Mouse (Mus musculus): ENCODE data around the gene Iglon5. TPM values are rescaled to one million over a fixed set of nuclear protein-coding genes. Genes with fewer than 3 reads are reported as not detected.

The Iglon5 gene
- 0.80 and 1.1 TPM in 2 replicates for polyA plus RNA-seq (2016; fragmentation: Nextera tagmentation; extraction: Ambion mirVana)

- H3K4me1 ChIP-seq, result peaks cover 25% of the 10 kb centered on the region
- peak within 1 kb of the TSS; percentile 92 for H3K27ac ChIP-seq
- peak within 1 kb of the TSS; percentile 79 for H3K4me3 ChIP-seq
- H3K27me3 ChIP-seq (ENCODE audit: poor library complexity, severe bottlenecking), result peaks cover 27% of the 10 kb centered on the region
- DNase-seq (ENCODE audit: extremely low spot score, low spot score), result peak; percentile 29
- 2% methylated on average over 26 of the region's 41 CpGs for WGBS
- no peaks in the 10 kb centered on the region for H3K36me3 ChIP-seq (replicated peaks)
- no peaks in the 10 kb centered on the region for H3K9me3 ChIP-seq
Observed at GRCm38 (mm10) chr7:43489631-43490125, at the start of gene Iglon5. Gene Iglon5 (minus strand): TSS chr7:43490075.

GRCm38 (mm10) chr7:43538524-43538923, 48.6 kb upstream of the Iglon5 start:
- Histone ChIP-seq H3K4me1 (no peaks in the 10 kb centered on the region), H3K27me3 (ENCODE audit: poor library complexity, severe bottlenecking) (no peaks in the 10 kb centered on the region), H3K27ac (no peak overlapping the region), H3K4me3 (no peak overlapping the region), H3K9me3 (no peaks in the 10 kb centered on the region; the same call in 1 of the 2 replicates), H3K36me3 (replicated peaks) (no peaks in the 10 kb centered on the region)
- no peak for DNase-seq (ENCODE audit: extremely low spot score, low spot score)
- 77% methylated on average over 4 of the region's 4 CpGs for WGBS

DNA sequence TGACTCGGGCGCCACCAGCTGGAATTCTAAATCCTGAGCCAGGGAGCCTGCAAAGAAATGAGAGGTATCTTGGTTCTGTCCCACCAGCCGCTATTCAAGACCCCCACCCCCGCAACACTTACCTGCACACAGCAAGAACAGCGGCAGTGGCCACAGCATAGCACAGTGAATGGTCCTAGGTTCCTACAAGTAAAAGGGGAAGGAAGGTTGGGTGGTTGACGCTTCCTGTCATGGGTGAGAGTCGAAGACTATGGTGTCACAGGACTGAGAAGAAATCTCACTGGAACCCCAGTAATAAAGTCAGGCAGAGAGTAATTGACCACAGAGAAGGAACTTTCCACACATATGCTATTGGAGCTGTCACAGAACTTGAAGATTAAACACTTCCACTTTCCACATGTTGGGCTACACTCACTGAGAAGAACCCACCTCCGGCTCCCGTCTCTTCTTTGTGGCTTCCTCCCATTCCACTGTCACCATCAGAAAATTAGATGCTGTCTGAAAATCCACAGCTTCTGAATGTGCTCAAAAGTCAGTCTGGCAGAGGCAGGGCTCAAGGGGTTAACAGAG, 43.1 kb upstream of the Iglon5 start:
- Histone ChIP-seq H3K4me1 (no peaks in the 10 kb centered on the region), H3K27ac (no peak overlapping the region), H3K36me3 (replicated peaks) (no peaks in the 10 kb centered on the region), H3K27me3 (ENCODE audit: poor library complexity, severe bottlenecking) (no peaks in the 10 kb centered on the region), H3K9me3 (no peaks in the 10 kb centered on the region; the same call in 1 of the 2 replicates), H3K4me3 (no peak overlapping the region)
- no peak for DNase-seq (ENCODE audit: extremely low spot score, low spot score)
- 91% methylated on average over 9 of the region's 9 CpGs for WGBS

- Histone ChIP-seq H3K4me3 (no peak overlapping the region), H3K4me1 (no peaks in the 10 kb centered on the region), H3K27me3 (ENCODE audit: poor library complexity, severe bottlenecking) (no peaks in the 10 kb centered on the region), H3K27ac (no peak overlapping the region), H3K9me3 (no peaks in the 10 kb centered on the region; the same call in 1 of the 2 replicates), H3K36me3 (replicated peaks) (no peaks in the 10 kb centered on the region)
- WGBS, result 85% methylated on average over 8 of the region's 8 CpGs
- DNase-seq (ENCODE audit: extremely low spot score, low spot score), result no peak
Observed at GRCm38 (mm10) chr7:43530216-43530785, 40.4 kb upstream of the Iglon5 start.

GRCm38 (mm10) chr7:43525313-43525712, 35.4 kb upstream of the Iglon5 start:
- Histone ChIP-seq H3K9me3 (no peaks in the 10 kb centered on the region), H3K4me3 (no peak overlapping the region), H3K36me3 (replicated peaks) (no peaks in the 10 kb centered on the region), H3K27me3 (ENCODE audit: poor library complexity, severe bottlenecking) (no peaks in the 10 kb centered on the region), H3K27ac (no peak overlapping the region), H3K4me1 (no peaks in the 10 kb centered on the region)
- 52% methylated on average over 3 of the region's 3 CpGs for WGBS
- DNase-seq (ENCODE audit: extremely low spot score, low spot score), result no peak

DNA sequence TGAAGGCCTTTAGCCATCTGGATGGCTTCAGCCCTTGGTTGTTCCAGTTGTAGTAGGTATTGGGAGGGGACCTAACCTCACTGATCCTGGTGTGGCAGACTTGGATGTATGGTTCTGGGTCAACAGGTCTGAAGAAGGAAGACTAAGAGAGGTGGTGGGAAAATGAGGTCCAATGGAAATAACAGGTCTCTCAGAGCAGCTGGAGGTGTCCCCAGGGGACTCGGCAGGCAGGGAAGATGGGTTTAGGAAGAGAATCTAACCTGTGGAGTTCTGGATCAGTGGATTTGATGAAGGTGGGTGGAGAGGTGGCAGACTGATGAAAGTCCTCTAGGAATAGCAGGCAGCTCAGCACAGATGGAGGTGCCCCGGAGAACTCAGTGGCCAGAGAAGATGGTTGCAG, 32.9 kb upstream of the Iglon5 start:
- H3K36me3 ChIP-seq (replicated peaks), result no peaks in the 10 kb centered on the region
- no peak overlapping the region for H3K4me3 ChIP-seq
- WGBS, result 91% methylated on average over 2 of the region's 2 CpGs
- no peaks in the 10 kb centered on the region for H3K9me3 ChIP-seq
- no peaks in the 10 kb centered on the region for H3K4me1 ChIP-seq
- no peaks in the 10 kb centered on the region for H3K27me3 ChIP-seq (ENCODE audit: poor library complexity, severe bottlenecking)
- H3K27ac ChIP-seq, result no peak overlapping the region
- DNase-seq (ENCODE audit: extremely low spot score, low spot score), result no peak

DNA sequence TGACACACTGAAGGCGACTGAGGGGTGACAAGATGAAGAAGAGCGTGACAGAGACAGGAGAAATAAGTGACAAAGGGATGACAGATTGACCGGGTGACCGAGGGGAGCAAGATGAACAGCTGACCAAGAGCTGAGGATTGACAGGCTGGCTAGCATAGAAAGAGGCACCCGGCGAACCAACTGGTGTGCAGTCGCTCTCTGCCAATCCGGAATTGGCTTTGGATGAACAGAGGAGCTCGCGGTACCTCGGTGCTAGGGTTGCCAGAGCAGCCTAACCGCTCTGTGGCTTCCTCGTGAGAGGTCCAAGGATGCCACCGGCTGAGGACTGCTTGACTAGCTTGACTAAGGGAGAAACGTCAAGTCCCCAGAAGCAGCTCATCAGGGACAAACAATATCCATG, 28.5 kb upstream of the Iglon5 start:
- WGBS, result 89% methylated on average over 15 of the region's 15 CpGs
- no peaks in the 10 kb centered on the region for H3K36me3 ChIP-seq (replicated peaks)
- DNase-seq (ENCODE audit: extremely low spot score, low spot score), result no peak
- no peak overlapping the region for H3K4me3 ChIP-seq
- no peaks in the 10 kb centered on the region for H3K9me3 ChIP-seq
- no peaks in the 10 kb centered on the region for H3K27me3 ChIP-seq (ENCODE audit: poor library complexity, severe bottlenecking)
- H3K27ac ChIP-seq, result no peak overlapping the region
- no peaks in the 10 kb centered on the region for H3K4me1 ChIP-seq

DNA sequence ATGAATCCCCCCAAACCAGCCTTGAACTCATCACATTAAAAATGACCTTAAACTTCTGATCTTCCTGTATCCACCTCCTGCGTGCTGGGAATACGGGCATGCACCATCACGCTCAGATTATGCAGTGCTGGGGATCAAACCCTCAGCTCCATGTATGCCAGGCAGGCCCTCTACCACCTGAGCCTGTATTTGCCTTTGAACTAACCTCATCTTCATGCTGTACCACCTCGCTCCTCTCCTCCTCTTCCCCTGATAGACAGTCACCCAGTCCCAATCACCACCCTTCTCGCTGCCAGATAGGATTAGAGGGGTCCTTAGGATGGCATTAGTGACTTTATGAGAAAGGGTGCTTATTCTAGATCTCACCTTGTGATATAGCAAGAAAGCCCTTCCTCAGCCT, 25.2 kb upstream of the Iglon5 start:
- H3K27ac ChIP-seq, result no peak overlapping the region
- no peaks in the 10 kb centered on the region for H3K27me3 ChIP-seq (ENCODE audit: poor library complexity, severe bottlenecking)
- H3K4me3 ChIP-seq, result no peak overlapping the region
- no peaks in the 10 kb centered on the region for H3K9me3 ChIP-seq
- no peak for DNase-seq (ENCODE audit: extremely low spot score, low spot score)
- no peaks in the 10 kb centered on the region for H3K4me1 ChIP-seq
- H3K36me3 ChIP-seq (replicated peaks), result no peaks in the 10 kb centered on the region
- WGBS, result 86% methylated on average over 5 of the region's 5 CpGs

DNA sequence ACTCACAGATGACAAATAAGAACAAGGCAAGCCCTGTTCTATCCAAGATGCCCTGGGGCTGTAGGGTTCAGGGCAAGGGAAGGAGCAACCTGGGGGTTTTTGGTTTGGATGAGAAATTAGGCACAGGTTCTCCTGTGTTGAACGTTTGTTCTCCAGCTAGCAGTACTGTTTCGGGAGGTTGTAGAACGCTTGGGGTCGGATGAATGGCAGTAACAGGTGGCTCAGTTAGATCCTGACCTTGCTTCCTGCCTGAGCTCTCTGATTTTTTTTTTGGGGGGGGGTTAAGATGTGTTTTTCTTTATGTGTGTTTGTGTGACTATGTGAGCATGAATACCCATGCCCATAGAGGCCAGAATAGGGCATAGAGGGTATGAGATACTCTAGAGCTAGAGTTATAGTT, 22.6 kb upstream of the Iglon5 start:
- H3K36me3 ChIP-seq (replicated peaks), result no peaks in the 10 kb centered on the region
- no peaks in the 10 kb centered on the region for H3K27me3 ChIP-seq (ENCODE audit: poor library complexity, severe bottlenecking)
- no peaks in the 10 kb centered on the region for H3K9me3 ChIP-seq
- H3K4me1 ChIP-seq, result no peaks in the 10 kb centered on the region
- WGBS, result 86% methylated on average over 4 of the region's 4 CpGs
- no peak overlapping the region for H3K27ac ChIP-seq
- no peak for DNase-seq (ENCODE audit: extremely low spot score, low spot score)
- no peak overlapping the region for H3K4me3 ChIP-seq

DNA sequence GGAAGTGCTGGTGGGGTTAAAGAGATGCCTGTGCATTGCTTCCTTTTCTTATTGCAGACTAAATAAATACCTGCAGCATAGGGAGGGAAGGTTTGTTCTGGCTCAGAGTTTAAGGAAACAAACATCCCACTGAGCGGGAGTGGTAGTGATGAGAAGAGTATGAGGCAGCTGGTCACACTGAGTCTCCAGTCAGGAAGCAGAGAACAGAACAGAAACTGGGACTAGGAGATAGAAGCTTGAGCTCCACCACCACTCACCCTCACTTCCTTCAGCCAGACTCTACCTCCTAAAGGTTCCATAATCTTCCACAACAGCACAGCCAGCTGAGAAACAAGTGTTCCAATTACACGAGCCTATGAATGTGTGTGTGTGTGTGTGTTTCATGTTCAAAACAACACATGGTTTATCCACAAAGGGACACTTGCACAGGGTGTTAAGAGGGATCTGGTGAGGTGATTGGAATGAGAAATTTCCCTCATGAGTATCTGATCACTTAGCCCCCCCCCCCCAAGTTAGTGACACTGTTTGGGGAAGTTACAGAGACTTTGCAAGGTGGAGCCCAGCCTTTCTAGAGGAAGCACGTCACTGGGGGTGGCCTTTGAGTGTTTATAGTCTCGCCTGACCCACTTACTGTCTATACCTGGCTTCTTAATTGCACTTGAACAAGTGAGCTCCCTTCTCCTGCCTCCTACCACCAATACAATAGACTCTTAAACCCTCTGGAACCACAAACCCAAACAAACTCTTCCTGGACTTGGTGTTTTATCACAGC, 22.0 kb upstream of the Iglon5 start:
- Histone ChIP-seq H3K4me3 (no peak overlapping the region), H3K27ac (no peak overlapping the region), H3K9me3 (no peaks in the 10 kb centered on the region), H3K4me1 (no peaks in the 10 kb centered on the region), H3K27me3 (ENCODE audit: poor library complexity, severe bottlenecking) (no peaks in the 10 kb centered on the region), H3K36me3 (replicated peaks) (no peaks in the 10 kb centered on the region)
- no peak for DNase-seq (ENCODE audit: extremely low spot score, low spot score)
- 60% methylated on average over 4 of the region's 4 CpGs for WGBS

DNA sequence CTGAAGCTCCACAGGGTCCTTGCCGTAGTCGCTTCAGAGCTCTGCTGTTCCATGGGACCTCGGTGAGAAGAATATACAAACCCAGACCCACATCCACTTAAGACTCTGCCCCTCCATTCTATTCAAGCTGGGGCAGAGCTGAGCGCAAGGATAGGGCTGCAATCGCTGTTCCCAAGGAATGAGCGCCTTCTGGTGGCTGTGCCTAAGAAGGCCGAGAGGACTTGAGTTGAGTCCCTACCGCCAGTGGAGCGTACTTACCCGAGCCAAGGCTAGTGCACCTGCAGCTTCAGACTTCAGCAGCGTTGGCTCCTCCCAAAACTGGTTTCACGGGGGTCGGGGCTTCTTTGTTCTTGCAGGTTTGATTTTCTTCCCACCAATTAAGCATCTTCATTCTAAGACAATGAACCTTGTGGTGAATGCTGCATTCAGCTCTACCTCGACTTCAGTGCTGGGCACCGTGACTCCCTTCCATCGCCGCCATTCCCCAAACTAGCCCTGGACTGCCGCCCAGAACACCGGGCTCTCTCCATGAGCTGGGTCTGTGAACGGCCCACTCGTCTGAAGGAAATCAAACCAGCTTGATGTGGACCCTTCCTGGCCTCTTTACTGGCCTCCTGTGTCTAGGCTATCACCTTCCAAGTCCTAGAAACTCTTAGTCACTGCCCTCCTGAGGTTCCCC, 5.6 kb upstream of the Iglon5 start:
- Histone ChIP-seq H3K4me3 (peak overlapping the region; percentile 18; the same call in 1 of the 2 replicates), H3K4me1 (peaks cover 6% of the 10 kb centered on the region; the same call in 1 of the 2 replicates)

GRCm38 (mm10) chr7:43490861-43491260, 986 bp upstream of the Iglon5 start:
- Histone ChIP-seq H3K4me3 (peak overlapping the region; percentile 79; the same call in 1 of the 2 replicates), H3K9me3 (no peaks in the 10 kb centered on the region), H3K27ac (peak overlapping the region; percentile 92; the same call in 1 of the 2 replicates), H3K27me3 (ENCODE audit: poor library complexity, severe bottlenecking) (peaks cover 37% of the 10 kb centered on the region), H3K4me1 (peaks cover 27% of the 10 kb centered on the region), H3K36me3 (replicated peaks) (no peaks in the 10 kb centered on the region)
- DNase-seq (ENCODE audit: extremely low spot score, low spot score), result no peak
- 75% methylated on average over 9 of the region's 9 CpGs for WGBS

More for the DNA sequence above, 5.6 kb upstream of the Iglon5 start:
- 10% methylated on average over 21 of the region's 21 CpGs for WGBS
- H3K36me3 ChIP-seq (replicated peaks), result no peaks in the 10 kb centered on the region
- H3K27ac ChIP-seq, result no peak overlapping the region
- peak; percentile 57 for DNase-seq (ENCODE audit: extremely low spot score, low spot score)
- H3K27me3 ChIP-seq (ENCODE audit: poor library complexity, severe bottlenecking), result peaks cover 21% of the 10 kb centered on the region
- peaks cover 11% of the 10 kb centered on the region; the same call in 1 of the 2 replicates for H3K9me3 ChIP-seq

Measured in forebrain, embryonic 10.5 days (tissue).